Mouse (Mus musculus): ENCODE data around the gene Asah2.
A peak's percentile ranks its signal among the peaks of the same experiment; 100 is the strongest.
"Not testable (repeated sequence)": the region's sequence is repeated elsewhere in the genome, so short reads cannot be mapped to it uniquely, and the experiment has no call there.

Asah2 gene

GRCm38 (mm10) chr19:32102294-32102975 lies 5.6 kb downstream of the Asah2 start:
- DNase-seq, result no peak

GRCm38 (mm10) chr19:32098582-32098981 lies 9.4 kb downstream of the Asah2 start:
- no peak for DNase-seq

GRCm38 (mm10) chr19:32092358-32092757 lies 15.7 kb downstream of the Asah2 start:
- DNase-seq, result no peak

GRCm38 (mm10) chr19:32090804-32091203 lies 17.2 kb downstream of the Asah2 start:
- DNase-seq, result no peak

- no peak for DNase-seq
Measured at GRCm38 (mm10) chr19:32088570-32088969, 19.4 kb downstream of the Asah2 start.

- no peak for DNase-seq
Measured at GRCm38 (mm10) chr19:32087736-32088470, 20.1 kb downstream of the Asah2 start.

- DNase-seq, result not testable (repeated sequence)
Measured at GRCm38 (mm10) chr19:32084813-32085212, 23.2 kb downstream of the Asah2 start.

- DNase-seq, result no peak
Measured at GRCm38 (mm10) chr19:32070340-32070739, 37.7 kb downstream of the Asah2 start.

- no peak for DNase-seq
Measured at GRCm38 (mm10) chr19:32069598-32069997, 38.4 kb downstream of the Asah2 start.

GRCm38 (mm10) chr19:32067669-32068068 lies 40.3 kb downstream of the Asah2 start:
- DNase-seq, result no peak

GRCm38 (mm10) chr19:32061294-32061693 lies 46.7 kb downstream of the Asah2 start:
- no peak for DNase-seq

GRCm38 (mm10) chr19:32056252-32056651 lies 51.8 kb downstream of the Asah2 start:
- no peak for DNase-seq

GRCm38 (mm10) chr19:32055725-32056124 lies 52.3 kb downstream of the Asah2 start:
- no peak for DNase-seq

- no peak for DNase-seq
Measured at GRCm38 (mm10) chr19:32051251-32051650, 56.8 kb downstream of the Asah2 start.

GRCm38 (mm10) chr19:32032881-32033280 lies 75.1 kb downstream of the Asah2 start:
- no peak for DNase-seq

- DNase-seq, result peak; percentile 24 to 36
Measured at GRCm38 (mm10) chr19:32030430-32030829, 77.6 kb downstream of the Asah2 start.

- no peak for DNase-seq
Measured at GRCm38 (mm10) chr19:32025443-32025842, 82.6 kb downstream of the Asah2 start.

- no peak for DNase-seq
Measured at GRCm38 (mm10) chr19:32019722-32020121, 88.3 kb downstream of the Asah2 start.

GRCm38 (mm10) chr19:32018585-32018984 lies 89.4 kb downstream of the Asah2 start:
- no peak for DNase-seq

- no peak for DNase-seq
Measured at GRCm38 (mm10) chr19:32018053-32018452, 90.0 kb downstream of the Asah2 start.

- DNase-seq, result no peak
Measured at GRCm38 (mm10) chr19:32002623-32003022, 105.4 kb downstream of the Asah2 start.

GRCm38 (mm10) chr19:31996916-31997315 lies 111.1 kb downstream of the Asah2 start:
- no peak for DNase-seq

- no peak for DNase-seq
Measured at GRCm38 (mm10) chr19:31991057-31991456, 117.0 kb downstream of the Asah2 start.

- no peak for DNase-seq
Measured at GRCm38 (mm10) chr19:31975882-31976281, 132.1 kb downstream of the Asah2 start.
